In genomic region chr1:182192581-182192980, GRCm38 (mm10) we compare ENCODE assay signal across 34 mouse cellular contexts. TPM values are rescaled to one million over a fixed set of nuclear protein-coding genes. Genes with fewer than 3 reads are reported as not detected.
"Had no signal": no experiment of that assay in that cellular context is flagged by ENCODE, and none has a peak within 500 bp of the region (broad histone marks: within the 10 kb centered on the region; RNA-seq: fewer than 3 reads in every experiment).

No protein-coding gene starts in this region.

- H3K4me3 ChIP-seq: limb, embryonic 10.5 days; limb, embryonic 12.5 days; limb, embryonic 13.5 days; limb, embryonic 15.5 days; liver, embryonic 12.5 days; liver, embryonic 13.5 days; liver, embryonic 15.5 days; lung, embryonic 15.5 days; megakaryocyte, embryonic 14.5 days; midbrain, embryonic 10.5 days; midbrain, embryonic 12.5 days; midbrain, embryonic 13.5 days; midbrain, embryonic 15.5 days; myocyte; neural tube, embryonic 12.5 days; neural tube, embryonic 13.5 days had no signal

- H3K36me3 ChIP-seq: limb, embryonic 10.5 days; limb, embryonic 12.5 days; limb, embryonic 13.5 days; limb, embryonic 15.5 days; liver, embryonic 12.5 days; liver, embryonic 13.5 days; liver, embryonic 15.5 days; lung, embryonic 15.5 days; midbrain, embryonic 10.5 days; midbrain, embryonic 12.5 days; midbrain, embryonic 13.5 days; midbrain, embryonic 15.5 days; neural tube, embryonic 12.5 days; neural tube, embryonic 13.5 days had no signal

- DNase-seq: left cerebral cortex, postnatal 4 days; liver; liver, embryonic 13.5 days; liver, postnatal 0 days; midbrain, embryonic 14.5 days had no signal

- H3K9ac ChIP-seq: limb, embryonic 12.5 days; limb, embryonic 13.5 days; limb, embryonic 15.5 days; liver, embryonic 12.5 days; liver, embryonic 13.5 days; liver, embryonic 14.5 days; liver, embryonic 15.5 days; liver, postnatal 0 days; lung, embryonic 14.5 days; lung, embryonic 15.5 days; midbrain, embryonic 12.5 days; midbrain, embryonic 13.5 days; midbrain, embryonic 15.5 days; neural tube, embryonic 12.5 days; neural tube, embryonic 13.5 days had no signal

- H3K4me2 ChIP-seq: limb, embryonic 12.5 days; limb, embryonic 13.5 days; limb, embryonic 15.5 days; liver, embryonic 11.5 days; liver, embryonic 12.5 days; liver, embryonic 13.5 days; liver, embryonic 15.5 days; lung, embryonic 14.5 days; lung, embryonic 15.5 days; midbrain, embryonic 11.5 days; midbrain, embryonic 12.5 days; midbrain, embryonic 13.5 days; midbrain, embryonic 15.5 days; neural tube, embryonic 12.5 days; neural tube, embryonic 13.5 days had no signal

- H3K4me1 ChIP-seq: limb, embryonic 10.5 days; limb, embryonic 15.5 days; midbrain, embryonic 12.5 days; midbrain, embryonic 13.5 days; midbrain, embryonic 15.5 days; neural tube, embryonic 12.5 days; neural tube, embryonic 13.5 days had no signal

- H3K9me3 ChIP-seq: limb, embryonic 10.5 days; limb, embryonic 13.5 days; limb, embryonic 15.5 days; liver, embryonic 12.5 days; liver, embryonic 13.5 days; liver, embryonic 15.5 days; lung, embryonic 15.5 days; midbrain, embryonic 12.5 days; midbrain, embryonic 13.5 days; midbrain, embryonic 15.5 days; neural tube, embryonic 12.5 days; neural tube, embryonic 13.5 days had no signal

- ATAC-seq: liver, embryonic 12.5 days; liver, postnatal 0 days; midbrain, embryonic 13.5 days; midbrain, embryonic 15.5 days; midbrain, embryonic 16.5 days had no signal

- H3K27me3 ChIP-seq: limb, embryonic 12.5 days; limb, embryonic 13.5 days; limb, embryonic 15.5 days; liver, embryonic 12.5 days; liver, embryonic 13.5 days; liver, embryonic 15.5 days; lung, embryonic 15.5 days; megakaryocyte, embryonic 14.5 days; midbrain, embryonic 12.5 days; midbrain, embryonic 13.5 days; midbrain, embryonic 15.5 days; neural tube, embryonic 12.5 days; neural tube, embryonic 13.5 days had no signal

- H3K27ac ChIP-seq: limb, embryonic 10.5 days; limb, embryonic 12.5 days; limb, embryonic 13.5 days; limb, embryonic 15.5 days; liver, embryonic 12.5 days; liver, embryonic 13.5 days; liver, embryonic 14.5 days; liver, embryonic 15.5 days; lung, embryonic 15.5 days; macrophage; midbrain, embryonic 10.5 days; midbrain, embryonic 12.5 days; midbrain, embryonic 13.5 days; midbrain, embryonic 15.5 days; neural tube, embryonic 12.5 days; neural tube, embryonic 13.5 days had no signal

RNA-seq across cellular contexts. Expression of gene Vmn1r1, which starts 28.3 kb away (rescaled TPM):
- polyA plus RNA-seq: limb, embryonic 10.5 days; limb, embryonic 11.5 days; limb, embryonic 12.5 days; limb, embryonic 13.5 days; limb, embryonic 15.5 days; liver, adult 2 months; liver, embryonic 11.5 days; liver, embryonic 12.5 days; liver, embryonic 13.5 days; liver, embryonic 14.5 days; liver, embryonic 15.5 days; liver, embryonic 16.5 days; liver, postnatal 0 days; lung, adult 2 months; lung, embryonic 14.5 days; lung, embryonic 15.5 days; lung, embryonic 16.5 days; lung, postnatal 0 days; macrophage; midbrain, embryonic 10.5 days; midbrain, embryonic 11.5 days; midbrain, embryonic 12.5 days; midbrain, embryonic 13.5 days; midbrain, embryonic 14.5 days; midbrain, embryonic 15.5 days; midbrain, embryonic 16.5 days; midbrain, postnatal 0 days; myocyte; neural tube, embryonic 11.5 days; neural tube, embryonic 12.5 days; neural tube, embryonic 13.5 days had no signal
